Mouse (Mus musculus) small intestine, adult 2 months (tissue): ENCODE measurements around the gene Pdia5. TPM values are rescaled to one million over a fixed set of nuclear protein-coding genes. Genes with fewer than 3 reads are reported as not detected.

ENCODE experiments used
- H3K27ac ChIP-seq: fragments of 200-500 bp; 2 replicates; pipeline ENCODE4 v1.5.1; 2012; ENCODE audit warnings: low read depth, low read length, control low read depth, inconsistent platforms; ENCODE audit not compliant: insufficient read depth
- H3K27me3 ChIP-seq: fragments of 200-500 bp; 2 replicates; pipeline ENCODE4 v1.6.1; 2012; ENCODE audit warnings: mild to moderate bottlenecking, moderate library complexity, low read length, inconsistent platforms; ENCODE audit not compliant: control insufficient read depth, insufficient read depth
- H3K36me3 ChIP-seq: fragments of 200-500 bp; 2 replicates; pipeline ENCODE4 v1.6.1; 2012; ENCODE audit warnings: mild to moderate bottlenecking, low read length, control low read depth, inconsistent platforms; ENCODE audit not compliant: control insufficient read depth, insufficient read depth
- H3K4me1 ChIP-seq: fragments of 200-500 bp; 2 replicates; pipeline ENCODE4 v1.6.1; 2012; ENCODE audit warnings: low read length, inconsistent platforms, mixed read lengths; ENCODE audit not compliant: control insufficient read depth, insufficient read depth, insufficient read length
- H3K4me3 ChIP-seq: fragments of 200-500 bp; 2 replicates; pipeline ENCODE4 v1.5.1; 2012; ENCODE audit warnings: low read depth, mild to moderate bottlenecking, control low read depth, inconsistent platforms, low read length, moderate library complexity
- CTCF ChIP-seq: fragments of 200-500 bp; IDR thresholded peaks from 2 replicates; pipeline ENCODE4 v1.5.1; 2012; ENCODE audit warnings: low read depth, mild to moderate bottlenecking, control low read depth, inconsistent platforms, low read length, moderate library complexity, mixed read lengths; ENCODE audit not compliant: insufficient replicate concordance, insufficient read length; ENCODE audit errors: extremely low read depth
- POLR2A ChIP-seq: fragments of 200-500 bp; IDR thresholded peaks from 2 replicates; pipeline ENCODE4 v1.6.1; 2012; ENCODE audit warnings: low read depth, mild to moderate bottlenecking, control low read depth, inconsistent platforms, low read length, moderate library complexity
- WGBS: fragments of 180-500 bp; shearing (Covaris S2); methylation state at CpG from one replicate; pipeline ENCODE4 v1.1.7; 2018; 5-methylcytosine and 5-hydroxymethylcytosine counted together
- polyA plus RNA-seq: library from polyadenylated mRNA; depleted of rRNA; stranded (reverse); fragments of >200 nt; gene quantifications from 2 replicates; pipeline ENCODE4 v1.2.3, GENCODE M21; 2012

Pdia5 gene
- polyA plus RNA-seq, 1 experiment = 7.2 TPM

DNA sequence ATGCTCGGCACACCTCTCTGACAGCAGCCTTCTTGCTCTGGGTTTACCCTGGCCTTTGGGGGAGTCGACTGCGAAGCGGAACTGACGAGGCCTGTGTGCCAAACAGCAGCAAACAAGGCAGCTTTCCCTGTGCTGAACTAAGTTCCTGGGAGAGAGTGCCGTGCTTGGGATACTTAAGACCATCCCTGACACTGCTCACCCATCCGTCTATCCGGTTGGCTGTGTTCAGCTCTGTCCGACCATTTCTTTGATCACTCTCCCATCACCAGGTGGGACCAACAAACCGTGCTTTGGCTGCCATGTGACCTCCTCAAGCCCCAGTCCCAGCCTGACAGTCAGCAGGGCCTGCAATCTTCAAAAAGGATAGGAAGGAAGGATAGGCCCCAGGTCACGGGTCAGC is 32.4 kb downstream of the Pdia5 start:
- no peak overlapping the region for H3K4me3 ChIP-seq
- no peaks in the 10 kb centered on the region for H3K27me3 ChIP-seq
- no peaks in the 10 kb centered on the region for H3K4me1 ChIP-seq
- peaks cover 1% of the 10 kb centered on the region; the same call in 1 of the 2 replicates for H3K36me3 ChIP-seq
- TF ChIP-seq CTCF (no peak), POLR2A (no peak)
- H3K27ac ChIP-seq = no peak overlapping the region
- WGBS = 90% methylated on average over 11 of the region's 11 CpGs

DNA sequence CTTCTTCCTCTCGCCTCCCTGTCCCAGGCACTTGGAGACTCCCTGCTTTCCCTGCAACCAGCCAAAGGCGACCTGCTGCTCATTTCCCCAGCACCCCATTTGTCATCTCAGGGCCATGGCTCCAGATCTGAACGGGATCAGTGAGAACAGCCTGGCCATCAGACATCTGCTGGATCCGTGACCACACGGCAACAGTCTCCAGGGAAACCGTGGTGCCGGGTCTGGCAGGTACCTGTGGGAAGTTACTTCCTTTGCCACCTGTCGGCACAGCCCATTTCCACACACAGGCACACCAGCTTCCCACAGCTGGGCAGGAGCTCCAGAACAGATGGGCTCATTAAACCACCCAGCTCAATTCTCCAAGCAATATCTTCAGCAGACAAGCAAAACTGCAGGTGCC is 33.2 kb downstream of the Pdia5 start:
- H3K27ac ChIP-seq = no peak overlapping the region
- H3K27me3 ChIP-seq = no peaks in the 10 kb centered on the region
- WGBS = 78% methylated on average over 8 of the region's 8 CpGs
- TF ChIP-seq CTCF (no peak), POLR2A (no peak)
- no peak overlapping the region for H3K4me3 ChIP-seq
- no peaks in the 10 kb centered on the region for H3K4me1 ChIP-seq
- peaks cover 4% of the 10 kb centered on the region; the same call in 1 of the 2 replicates for H3K36me3 ChIP-seq

DNA sequence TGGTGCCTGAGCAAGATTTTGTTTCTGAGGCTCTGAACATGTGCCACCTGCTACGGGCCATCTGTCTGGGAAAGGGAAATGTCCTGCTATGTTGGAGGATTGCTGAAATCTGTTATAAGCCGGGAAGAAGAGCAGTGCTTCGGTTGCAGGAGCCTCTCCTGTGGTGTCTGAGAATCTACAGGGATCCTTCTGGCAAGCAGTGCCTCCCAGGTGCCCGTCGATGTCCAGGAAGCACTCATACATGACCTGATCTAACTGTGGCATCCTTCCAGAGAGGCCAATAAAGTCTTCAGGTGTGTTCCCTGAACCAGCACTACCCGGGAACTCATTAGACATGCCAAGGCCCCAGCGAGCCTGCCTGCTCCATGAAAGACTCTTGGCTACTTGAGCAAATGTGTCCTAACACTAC is 33.7 kb downstream of the Pdia5 start:
- peaks cover 4% of the 10 kb centered on the region; the same call in 1 of the 2 replicates for H3K36me3 ChIP-seq
- H3K27ac ChIP-seq = no peak overlapping the region
- H3K27me3 ChIP-seq = no peaks in the 10 kb centered on the region
- H3K4me3 ChIP-seq = no peak overlapping the region
- H3K4me1 ChIP-seq = no peaks in the 10 kb centered on the region
- TF ChIP-seq POLR2A (no peak), CTCF (no peak)
- WGBS = 72% methylated on average over 7 of the region's 7 CpGs

DNA sequence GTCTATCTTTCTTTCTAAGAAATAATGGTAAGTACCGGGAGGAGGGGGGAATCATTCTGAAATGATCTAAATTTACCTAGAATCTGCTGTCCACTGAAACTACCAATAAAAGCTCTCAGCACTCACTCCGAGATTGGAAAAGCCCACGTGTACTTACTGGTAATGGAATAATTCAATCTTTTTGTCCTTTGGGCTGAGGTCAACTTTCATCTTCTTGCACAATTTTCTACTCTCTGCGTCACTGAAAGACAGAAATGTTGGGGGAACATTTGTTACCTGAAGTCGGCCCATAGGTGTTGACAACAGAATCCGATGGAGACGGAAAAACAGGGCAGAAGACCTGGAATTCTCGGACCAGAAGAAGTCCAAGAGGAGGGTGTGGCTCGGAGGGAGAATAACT is 34.4 kb downstream of the Pdia5 start:
- Histone ChIP-seq H3K4me3 (no peak overlapping the region), H3K4me1 (no peaks in the 10 kb centered on the region), H3K27me3 (no peaks in the 10 kb centered on the region), H3K36me3 (peaks cover 4% of the 10 kb centered on the region; the same call in 1 of the 2 replicates), H3K27ac (no peak overlapping the region)
- WGBS = 87% methylated on average over 9 of the region's 9 CpGs
- no peak for TF ChIP-seq POLR2A
- TF ChIP-seq CTCF = no peak

DNA sequence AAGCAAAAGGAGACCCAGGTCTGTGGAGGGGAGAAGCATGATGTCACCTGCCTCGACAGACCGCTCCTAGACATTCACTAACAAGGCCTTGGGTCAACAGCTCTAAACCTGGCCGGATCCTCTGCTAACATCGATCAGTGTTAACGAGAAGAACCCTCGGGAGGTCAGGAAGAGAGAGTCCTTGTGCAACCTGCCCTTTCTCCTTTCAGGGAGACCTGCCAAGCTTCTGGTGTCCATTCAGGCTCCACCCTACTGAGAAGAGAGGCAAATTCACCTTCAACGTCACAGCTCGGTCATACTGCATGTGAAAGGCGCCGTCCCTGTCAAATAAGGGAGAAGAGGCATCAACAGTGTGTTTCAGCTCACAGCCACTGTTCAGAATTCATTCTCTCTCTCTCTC is 34.9 kb downstream of the Pdia5 start:
- Histone ChIP-seq H3K27ac (no peak overlapping the region), H3K36me3 (peaks cover 4% of the 10 kb centered on the region; the same call in 1 of the 2 replicates), H3K4me3 (no peak overlapping the region), H3K27me3 (no peaks in the 10 kb centered on the region), H3K4me1 (no peaks in the 10 kb centered on the region)
- WGBS = 87% methylated on average over 10 of the region's 10 CpGs
- TF ChIP-seq CTCF (no peak), POLR2A (no peak)

DNA sequence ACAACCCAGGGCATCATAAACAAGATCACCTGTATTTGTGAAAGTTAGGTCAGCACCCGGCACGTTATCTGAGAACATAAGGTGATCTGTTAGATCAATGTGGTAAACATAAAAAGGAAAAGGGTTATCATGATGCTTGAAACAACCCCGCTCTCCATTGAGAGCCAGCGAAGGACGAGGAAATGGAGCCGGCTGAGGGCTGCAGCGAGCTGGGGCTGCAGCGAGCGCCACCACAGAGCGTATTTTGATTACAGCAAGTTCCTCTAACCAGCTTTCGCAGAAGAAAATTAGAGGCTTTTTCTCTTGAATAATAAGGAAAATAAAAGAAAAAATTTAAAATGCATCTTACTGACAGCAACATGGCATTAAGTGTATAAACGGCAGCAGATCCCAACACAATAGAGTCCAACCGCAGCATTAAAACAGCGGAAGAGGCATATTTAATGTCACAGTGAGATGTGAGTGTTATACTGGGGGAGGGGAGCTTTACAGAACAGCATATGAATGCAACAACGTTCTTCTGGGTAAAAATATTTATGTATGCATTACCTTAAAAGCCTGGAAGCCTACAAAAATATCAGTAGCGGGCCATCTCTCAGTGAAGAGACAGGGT is 40.5 kb downstream of the Pdia5 start:
- TF ChIP-seq CTCF (no peak), POLR2A (no peak)
- no peak overlapping the region for H3K4me3 ChIP-seq
- H3K4me1 ChIP-seq = no peaks in the 10 kb centered on the region
- H3K27ac ChIP-seq = no peak overlapping the region
- peaks cover 4% of the 10 kb centered on the region; the same call in 1 of the 2 replicates for H3K36me3 ChIP-seq
- WGBS = 94% methylated on average over 16 of the region's 16 CpGs
- no peaks in the 10 kb centered on the region for H3K27me3 ChIP-seq

DNA sequence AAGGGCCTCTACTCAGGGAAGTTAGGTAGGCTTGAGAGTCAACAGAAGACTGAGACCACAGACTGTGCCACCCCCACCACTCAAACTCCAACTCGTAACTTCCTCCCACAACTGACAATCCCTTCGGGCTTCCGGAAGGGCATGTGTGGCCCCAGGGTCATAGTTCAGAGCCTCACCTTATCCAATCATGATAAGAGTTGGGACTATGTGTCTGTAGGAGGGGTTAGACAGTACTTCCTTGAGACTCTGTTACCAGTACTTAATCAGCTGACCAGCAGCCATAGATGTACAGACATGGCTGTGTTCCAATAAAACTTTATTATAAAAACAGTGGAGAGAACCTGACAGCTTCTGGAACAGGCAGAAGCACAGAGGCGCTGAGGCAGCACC is 48.7 kb downstream of the Pdia5 start:
- Histone ChIP-seq H3K27me3 (no peaks in the 10 kb centered on the region), H3K4me1 (no peaks in the 10 kb centered on the region), H3K36me3 (no peaks in the 10 kb centered on the region), H3K27ac (no peak overlapping the region), H3K4me3 (no peak overlapping the region)
- TF ChIP-seq POLR2A (no peak), CTCF (no peak)
- WGBS = 64% methylated on average over 4 of the region's 4 CpGs

DNA sequence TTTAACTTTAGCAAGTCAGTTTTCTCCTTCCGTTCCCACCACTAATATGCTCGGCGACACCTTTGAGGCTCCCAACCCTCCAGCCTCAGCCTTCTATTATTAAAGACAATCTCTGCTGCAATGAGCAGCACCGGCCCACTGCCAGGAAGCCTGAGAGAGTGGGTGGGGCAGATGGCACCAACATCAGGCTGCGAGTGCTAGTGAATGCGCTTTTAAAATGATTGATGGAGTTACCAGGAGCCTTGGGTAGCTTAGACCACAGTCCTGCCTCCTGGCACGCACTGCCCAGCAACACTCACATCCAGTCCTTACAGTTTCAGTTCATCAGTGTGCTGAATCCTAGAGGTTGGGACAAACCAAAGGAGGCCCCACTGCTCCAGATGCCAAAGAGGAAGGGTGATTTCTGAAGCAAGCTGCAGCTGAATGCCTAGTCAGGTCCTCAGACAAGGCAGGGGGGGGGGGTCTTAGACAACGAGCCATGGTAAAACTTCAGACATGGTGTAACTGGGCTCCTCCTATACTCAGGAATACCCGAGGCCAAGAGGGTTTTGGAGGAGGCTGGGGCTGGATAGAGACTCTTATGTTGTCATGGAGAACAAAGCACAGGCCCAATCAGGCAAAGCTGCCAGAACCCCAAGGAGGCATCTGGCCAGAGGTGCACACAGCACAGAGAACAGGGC is 49.2 kb downstream of the Pdia5 start:
- Histone ChIP-seq H3K27me3 (no peaks in the 10 kb centered on the region), H3K36me3 (no peaks in the 10 kb centered on the region), H3K4me3 (no peak overlapping the region), H3K27ac (no peak overlapping the region), H3K4me1 (no peaks in the 10 kb centered on the region)
- no peak for TF ChIP-seq POLR2A
- WGBS = 91% methylated on average over 9 of the region's 9 CpGs
